Mouse (Mus musculus) 3T3-L1 (cell line): ENCODE measurements around the gene Rreb1.

Experiments used
- DNase-seq: peaks from one replicate; pipeline ENCODE4 v3.0.0-alpha.2; 2015; ENCODE audit warnings: low read depth, low spot score

Gene Rreb1

DNA sequence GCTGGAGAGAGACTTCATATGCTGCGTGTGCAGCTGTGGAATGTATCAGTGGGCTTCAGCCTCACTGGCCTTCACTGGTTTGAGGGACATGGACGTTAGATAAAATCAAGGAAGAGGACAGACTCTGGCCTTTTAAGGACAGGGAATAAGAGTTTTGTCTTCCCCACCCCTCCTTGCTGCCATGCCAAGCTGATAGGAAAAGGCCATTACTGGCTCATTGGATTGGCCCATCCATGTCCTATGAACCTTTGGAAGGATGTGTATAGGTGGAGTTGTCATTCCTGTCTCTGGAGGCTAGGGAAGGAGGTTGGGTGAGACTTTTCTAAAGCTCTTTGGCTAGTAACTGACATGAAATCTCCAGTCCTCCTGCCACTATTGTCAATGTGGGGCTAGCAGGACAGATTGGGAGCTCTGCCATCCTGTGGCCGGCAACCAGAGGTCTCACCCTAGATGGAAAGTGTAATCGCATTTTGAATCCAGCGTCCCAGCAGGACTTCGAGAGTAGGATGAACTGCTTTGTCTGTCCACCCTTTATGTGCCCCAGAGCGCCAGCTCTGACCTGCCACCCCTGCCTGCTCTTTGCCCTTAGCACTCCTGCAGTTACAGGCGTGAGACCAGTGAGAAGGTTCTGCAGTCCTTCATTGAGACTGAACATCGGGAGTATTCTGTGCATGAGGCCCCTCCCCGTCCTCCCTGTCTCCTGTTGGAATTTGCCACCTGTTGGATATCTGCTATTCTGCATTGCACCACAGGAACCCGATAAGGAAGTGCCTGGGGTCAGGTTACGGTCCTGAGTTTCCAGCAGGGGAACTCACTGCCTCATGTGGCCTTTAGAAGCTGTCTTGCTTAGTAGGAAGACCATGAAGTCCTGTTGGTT is 134.6 kb downstream of the Rreb1 start:
- DNase-seq = no peak

GRCm38 (mm10) chr13:37913963-37914362 is 135.8 kb downstream of the Rreb1 start:
- no peak for DNase-seq

DNA sequence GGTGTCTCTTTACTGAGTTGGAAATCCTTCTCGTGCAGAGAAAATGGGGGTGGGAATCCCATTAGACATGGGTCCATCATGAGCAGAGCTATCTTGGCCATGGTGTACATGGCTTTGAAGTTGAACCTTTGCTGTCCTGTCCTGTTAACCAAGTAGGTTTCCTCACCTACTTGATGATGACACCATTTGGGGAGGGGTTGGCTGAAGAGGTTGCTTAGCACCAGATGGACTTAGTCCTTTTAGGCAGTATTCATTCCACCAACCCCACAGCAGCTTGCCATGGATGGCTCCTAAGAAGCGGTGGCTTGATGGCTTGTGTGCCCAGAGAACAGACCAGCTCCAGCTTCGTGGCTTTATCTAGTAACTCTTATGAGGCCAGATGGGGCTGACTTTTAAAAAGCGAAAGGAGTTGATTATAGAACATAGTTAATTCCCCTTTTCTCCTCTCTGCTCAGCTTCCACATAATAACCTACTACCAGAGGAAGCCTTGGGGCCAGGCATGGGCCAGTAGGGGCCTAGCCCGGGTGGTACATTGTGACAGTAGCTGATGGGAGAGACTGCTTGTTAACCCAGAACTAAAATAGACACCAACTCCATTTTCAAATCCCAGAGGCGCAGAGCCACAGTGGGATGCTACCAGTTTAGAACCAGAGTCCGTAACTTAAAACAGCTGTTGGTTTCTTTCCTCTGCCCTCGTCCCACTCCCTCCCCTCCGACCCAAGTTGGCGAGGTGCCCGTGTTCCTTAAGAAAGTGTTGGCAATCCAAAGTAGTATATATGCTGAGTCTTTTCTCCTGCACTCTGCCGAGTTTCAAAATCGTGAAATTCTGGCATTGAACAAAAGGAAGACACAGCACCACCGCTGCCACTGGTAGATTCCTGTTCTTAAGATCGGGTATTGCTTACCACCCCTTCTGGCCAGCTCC is 140.4 kb downstream of the Rreb1 start:
- DNase-seq = peak; percentile 18

DNA sequence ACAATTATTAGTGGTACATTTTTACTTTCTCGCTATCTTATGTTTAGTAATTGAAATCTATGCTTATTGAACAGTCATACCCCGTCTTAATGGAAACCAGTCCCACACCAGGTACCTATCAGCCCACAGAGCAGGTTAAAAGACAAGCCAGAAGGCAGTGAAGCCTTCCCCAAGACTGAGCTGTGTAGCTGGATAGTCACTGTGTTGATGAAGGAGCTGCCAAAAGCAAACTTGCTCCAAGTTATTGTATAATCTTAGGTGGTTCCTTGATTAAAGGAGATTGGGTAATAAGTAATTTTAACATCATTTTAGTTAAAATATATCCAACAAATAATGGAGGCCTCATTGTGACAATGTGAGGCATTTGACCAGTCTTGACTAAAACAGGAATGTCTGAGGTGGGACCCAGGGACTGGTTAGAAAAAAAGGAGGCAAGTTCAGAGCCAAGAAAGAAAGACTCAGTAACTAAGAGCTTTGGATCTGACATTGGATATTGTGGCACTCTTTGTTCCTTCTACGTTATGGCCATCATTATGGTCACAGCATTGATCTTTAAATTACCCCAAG is 141.6 kb downstream of the Rreb1 start:
- no peak for DNase-seq

DNA sequence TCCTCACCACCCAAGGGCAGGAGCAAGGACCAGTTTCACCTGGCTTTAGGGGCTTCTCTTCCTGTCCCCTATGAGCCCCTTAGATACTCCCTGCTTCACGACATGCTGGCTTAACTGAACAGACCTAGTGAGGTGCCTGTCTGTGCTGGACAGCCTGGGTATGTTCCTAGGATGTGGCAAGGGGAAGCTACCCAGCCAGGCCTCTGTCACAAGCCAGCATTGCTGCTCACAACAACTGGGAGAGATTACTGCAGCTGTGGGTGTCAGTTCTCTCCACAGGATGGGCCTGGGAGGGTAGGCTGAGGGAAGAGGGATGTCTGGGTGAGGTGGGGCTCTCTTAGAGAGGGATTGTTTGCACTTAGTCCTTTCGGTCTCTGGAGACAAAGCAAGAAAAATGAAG is 142.5 kb downstream of the Rreb1 start:
- DNase-seq = no peak

DNA sequence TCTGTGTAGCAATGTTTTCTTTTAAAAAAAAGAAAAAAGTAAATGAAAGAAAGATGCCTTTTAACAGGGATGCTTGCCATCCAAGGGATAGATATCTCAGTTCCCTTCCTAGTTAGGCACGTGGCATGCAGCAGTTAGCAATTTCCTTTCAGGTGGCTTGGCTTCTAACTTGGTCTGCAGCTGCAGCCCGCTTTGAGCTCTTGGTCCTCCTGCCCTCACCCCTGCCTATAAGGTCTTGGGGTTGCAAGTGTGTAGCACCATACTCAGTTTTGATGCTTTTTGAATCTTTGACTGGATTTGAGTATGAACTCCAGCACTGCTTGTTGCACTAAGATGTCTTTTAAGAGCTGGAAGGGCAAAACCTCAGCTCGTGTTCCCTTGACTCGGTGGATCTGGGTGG is 144.9 kb downstream of the Rreb1 start:
- DNase-seq = no peak

GRCm38 (mm10) chr13:37923643-37924460 is 145.7 kb downstream of the Rreb1 start:
- no peak for DNase-seq

DNA sequence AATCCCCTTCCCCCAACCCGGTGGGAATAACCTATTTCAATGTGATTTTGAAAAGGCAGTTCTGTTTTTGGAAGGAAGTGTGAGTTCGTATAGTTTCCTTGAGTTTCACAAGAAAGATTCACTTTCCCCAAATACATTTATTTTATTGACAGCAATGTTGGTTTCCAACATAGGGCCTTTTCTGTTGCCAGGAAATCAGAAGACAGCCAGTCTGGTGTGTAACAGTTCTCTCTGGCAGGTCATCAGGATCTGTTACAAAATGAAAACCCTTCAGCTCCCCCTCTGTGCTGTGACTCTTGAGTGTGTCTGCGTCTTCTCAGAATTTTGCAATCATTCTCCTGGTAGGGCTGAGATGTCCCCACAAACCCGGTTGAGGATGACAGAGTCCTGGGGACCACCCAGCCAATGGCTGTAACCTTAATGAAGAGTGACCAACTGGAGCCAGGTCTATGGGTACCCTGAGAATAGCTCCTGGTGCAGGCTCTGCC is 146.3 kb downstream of the Rreb1 start:
- DNase-seq = no peak

GRCm38 (mm10) chr13:37926394-37926793 is 148.2 kb downstream of the Rreb1 start:
- no peak for DNase-seq

DNA sequence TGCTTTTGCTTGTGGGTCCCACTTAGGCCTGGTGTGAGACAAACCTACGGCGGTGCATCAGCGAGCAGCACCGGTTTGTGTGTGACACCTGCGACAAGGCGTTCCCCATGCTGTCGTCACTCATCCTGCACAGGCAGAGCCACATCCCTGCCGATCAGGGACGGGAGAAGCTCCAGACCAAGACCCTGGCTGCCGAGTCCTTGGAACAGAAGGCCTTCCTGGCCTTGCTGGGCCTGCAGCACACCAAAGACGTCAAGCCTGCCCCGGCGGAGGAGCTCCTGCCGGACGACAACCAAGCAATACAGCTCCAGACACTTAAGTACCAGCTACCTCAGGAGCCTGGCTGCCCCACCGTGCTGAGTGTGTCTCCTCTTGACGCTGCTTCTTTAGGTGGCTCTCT is 151.3 kb downstream of the Rreb1 start:
- no peak for DNase-seq

- no peak for DNase-seq
Measured at GRCm38 (mm10) chr13:37930091-37930490, 151.9 kb downstream of the Rreb1 start.

DNA sequence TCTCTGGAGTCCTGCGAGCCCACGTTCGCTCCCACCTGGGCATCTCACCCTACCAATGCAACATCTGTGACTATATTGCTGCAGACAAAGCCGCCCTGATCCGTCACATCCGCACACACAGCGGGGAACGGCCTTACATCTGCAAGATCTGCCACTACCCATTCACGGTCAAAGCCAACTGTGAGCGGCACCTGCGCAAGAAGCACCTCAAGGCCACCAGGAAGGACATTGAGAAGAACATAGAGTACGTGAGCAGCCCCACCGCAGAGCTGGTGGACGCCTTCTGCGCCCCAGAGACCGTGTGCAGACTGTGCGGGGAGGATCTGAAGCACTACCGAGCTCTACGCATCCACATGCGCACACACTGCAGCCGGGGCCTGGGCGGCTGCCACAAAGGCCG is 152.4 kb downstream of the Rreb1 start:
- DNase-seq = no peak

- DNase-seq = no peak
Measured at GRCm38 (mm10) chr13:37931210-37931922, 153.2 kb downstream of the Rreb1 start.

- DNase-seq = no peak
Measured at GRCm38 (mm10) chr13:37934075-37934474, 155.9 kb downstream of the Rreb1 start.

DNA sequence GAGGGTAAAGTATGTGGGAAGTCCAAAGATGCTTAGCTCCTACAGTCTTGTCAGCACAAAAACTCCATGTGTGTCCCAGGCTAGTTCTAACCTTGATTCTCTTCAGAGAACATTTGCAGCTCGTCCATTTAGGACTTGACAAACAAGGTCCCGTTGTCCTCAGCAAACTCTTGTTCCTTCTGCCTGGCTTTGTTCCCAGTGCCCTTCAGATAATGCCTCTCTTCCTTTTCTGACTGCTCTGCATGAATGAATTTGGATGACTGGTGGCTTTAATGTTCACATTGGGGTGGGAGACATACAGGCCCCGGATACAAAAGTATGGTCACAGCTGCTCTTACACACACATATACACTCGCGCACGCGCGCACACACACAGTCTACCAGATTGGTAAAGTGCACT is 156.7 kb downstream of the Rreb1 start:
- DNase-seq = no peak

GRCm38 (mm10) chr13:37936351-37936750 is 158.2 kb downstream of the Rreb1 start:
- DNase-seq = peak; percentile 11

DNA sequence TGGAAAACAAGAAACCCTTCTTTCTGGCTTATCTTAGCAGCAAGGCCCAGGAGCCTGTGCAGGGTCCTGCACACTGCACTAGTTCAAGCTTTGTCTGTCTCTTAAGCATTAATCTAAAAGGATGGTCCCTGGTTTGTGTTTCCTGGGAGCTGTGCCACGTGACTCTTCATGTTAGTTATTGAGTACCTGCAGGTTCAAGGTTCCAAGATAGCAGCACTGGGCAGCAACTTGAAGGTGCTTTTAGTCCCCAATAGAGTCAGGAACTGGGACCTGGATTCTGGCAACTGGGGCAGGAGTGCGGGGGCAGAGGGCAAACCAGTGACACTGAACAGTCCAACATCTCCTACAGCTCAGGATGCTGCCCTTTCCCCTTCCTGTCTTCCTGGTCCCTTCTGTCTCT is 162.0 kb downstream of the Rreb1 start:
- no peak for DNase-seq

- no peak for DNase-seq
Measured at GRCm38 (mm10) chr13:37940649-37941048, 162.4 kb downstream of the Rreb1 start.

- no peak for DNase-seq
Measured at GRCm38 (mm10) chr13:37941138-37941645, 163.0 kb downstream of the Rreb1 start.
